1 mouse cellular context compared by ENCODE assay signal in the genomic region with DNA sequence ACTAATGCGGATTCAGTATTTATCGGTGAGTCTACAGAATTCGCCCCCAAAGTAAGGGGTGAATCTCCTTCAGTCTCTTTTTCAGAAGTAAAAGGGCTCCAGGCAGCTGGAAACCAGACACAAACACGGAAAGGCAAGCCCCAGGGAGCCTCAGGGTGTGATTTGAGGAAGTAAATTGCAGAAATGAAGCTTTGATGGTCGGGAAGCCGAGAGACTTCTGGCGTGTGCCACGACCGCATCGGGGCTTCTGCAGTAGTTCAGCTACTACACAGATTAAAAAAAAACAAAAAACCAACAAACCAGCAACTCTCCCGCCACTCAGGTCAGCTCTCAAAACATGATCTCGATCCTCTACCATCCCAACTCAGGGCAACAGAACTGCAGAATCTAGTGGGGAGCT.
TF ChIP-seq lines count a peak whose summit lies in the region.

No protein-coding gene starts in this region.

TF ChIP-seq in MEL, 35 proteins besides CTCF, POLR2A, EP300 and RAD21:
- TF ChIP-seq MEF2A (IDR thresholded peaks at IDR 0.05; ENCODE audit: extremely low read depth, insufficient replicate concordance, low read depth, low read length, poor library complexity, severe bottlenecking) (no peak), MYC (IDR thresholded peaks at IDR 0.05; ENCODE audit: low read depth, low read length) (no peak), CHD1 (IDR thresholded peaks at IDR 0.05; ENCODE audit: low read depth, low read length) (no peak), POLR2AphosphoS2 (IDR thresholded peaks at IDR 0.05; ENCODE audit: low read length) (no peak), ZC3H11A (IDR thresholded peaks at IDR 0.05; ENCODE audit: low read depth, low read length) (no peak), BHLHE40 (IDR thresholded peaks at IDR 0.05; ENCODE audit: borderline replicate concordance, low read depth, low read length) (no peak), POLR2AphosphoS5 (IDR thresholded peaks at IDR 0.05; ENCODE audit: borderline replicate concordance, low read depth, low read length) (no peak), JUND (IDR thresholded peaks at IDR 0.05; ENCODE audit: low read depth, low read length) (no peak), ETS1 (IDR thresholded peaks at IDR 0.05; ENCODE audit: low read depth, low read length) (no peak), UBTF (IDR thresholded peaks at IDR 0.05; ENCODE audit: borderline replicate concordance, insufficient read depth, low read depth, low read length) (no peak), E2F4 (IDR thresholded peaks at IDR 0.05; ENCODE audit: borderline replicate concordance, low read depth, low read length) (no peak), KAT2A (conservative IDR thresholded peaks at IDR 0.05; ENCODE audit: low read depth, low read length) (no peak), HCFC1 (IDR thresholded peaks at IDR 0.05; ENCODE audit: low read depth, low read length) (no peak)
